Mouse (Mus musculus) naive thymus-derived CD4-positive, alpha-beta T cell, adult 2 months (primary cell): ENCODE measurements around the gene Nit2.
"Not testable (repeated sequence)": the region's sequence is repeated elsewhere in the genome, so short reads cannot be mapped to it uniquely, and the experiment has no call there.

Source experiments
- DNase-seq: peaks from one replicate; pipeline ENCODE4 v3.0.0-alpha.2; 2011; ENCODE audit warnings: low read depth

Nit2 gene

DNA sequence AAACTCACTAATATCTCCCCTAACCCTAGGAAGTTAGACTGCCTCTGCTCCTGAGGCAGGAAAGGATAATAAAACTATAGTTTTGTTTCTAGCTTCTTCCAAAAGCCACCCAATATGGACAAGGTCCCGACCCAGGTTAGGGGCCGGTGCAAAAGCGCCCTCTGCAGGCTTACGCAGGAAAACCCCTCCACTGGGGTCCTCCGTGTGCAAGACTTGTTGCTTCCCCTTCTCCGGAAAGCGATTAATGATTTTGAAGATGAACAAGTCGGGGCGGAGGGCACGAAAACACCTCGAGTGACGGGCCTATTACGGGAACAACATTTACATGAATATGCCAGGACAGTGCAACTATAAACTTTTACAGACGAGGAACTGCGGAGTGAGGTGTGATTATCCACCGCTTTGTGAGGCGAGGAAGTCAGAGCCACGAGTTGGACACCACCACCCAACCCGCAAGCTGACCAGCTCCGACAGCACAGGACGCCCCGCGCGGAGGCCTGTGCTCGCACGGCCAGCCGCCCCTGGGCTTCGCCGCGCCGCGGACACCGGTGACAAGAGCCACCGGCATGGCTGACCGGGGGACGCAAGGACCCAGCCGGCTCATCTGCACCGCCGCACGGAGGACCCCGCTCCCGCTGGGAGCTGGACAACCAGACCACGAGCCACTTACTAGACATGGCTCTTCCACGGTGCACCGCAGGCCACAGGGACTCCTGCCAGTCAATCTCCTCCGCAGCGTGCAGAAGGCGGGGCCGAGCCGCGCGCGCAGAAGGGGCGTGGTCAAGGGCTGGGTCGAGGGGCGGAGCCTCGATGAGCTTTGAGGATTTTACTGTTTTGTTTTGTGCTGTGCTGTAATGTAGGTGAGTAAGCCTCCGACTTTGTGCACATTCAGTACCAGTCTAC, at the start of gene Nit2:
TSS of gene Nit2 (minus strand) at position 731 of the 903 bp plus-strand sequence.
- peak; percentile 96 for DNase-seq

DNA sequence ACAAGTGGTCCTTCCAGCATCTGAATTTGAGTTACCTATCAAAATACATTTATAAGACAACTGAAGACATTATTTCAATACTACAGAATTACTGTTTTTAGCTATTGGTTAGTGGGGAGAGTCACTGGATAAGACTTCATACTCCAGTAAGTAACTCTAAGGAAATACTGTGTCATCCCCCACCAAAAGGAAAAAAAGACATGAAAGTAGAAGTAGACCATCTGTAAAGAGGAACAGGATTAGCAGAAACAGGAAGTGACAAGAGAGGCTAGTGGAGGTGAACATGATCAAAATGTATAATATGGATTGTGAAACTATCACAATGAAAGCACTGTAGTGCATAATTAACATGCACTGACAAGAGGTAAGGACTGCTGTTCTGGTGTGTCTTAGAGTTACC, 48.8 kb upstream of the Nit2 start:
- DNase-seq = no peak

DNA sequence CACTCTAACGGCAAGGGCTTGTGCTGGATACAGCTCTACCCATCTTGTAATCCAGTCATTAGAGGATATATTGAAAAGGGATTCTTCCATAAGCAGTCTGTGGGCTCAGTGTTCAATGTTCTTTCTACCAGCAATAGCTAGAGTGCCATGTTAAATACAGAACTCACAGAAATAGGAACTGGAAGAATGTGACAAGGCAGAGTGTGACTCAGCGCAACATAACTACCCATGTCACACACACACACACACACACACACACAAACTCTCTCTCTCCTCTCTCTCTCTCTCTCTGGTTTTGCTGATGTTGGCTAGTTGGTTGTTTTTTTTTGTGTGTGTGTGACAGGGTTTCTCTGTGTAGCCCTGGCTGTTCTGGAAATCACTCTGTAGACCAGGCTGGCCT, 43.9 kb upstream of the Nit2 start:
- DNase-seq = no peak

DNA sequence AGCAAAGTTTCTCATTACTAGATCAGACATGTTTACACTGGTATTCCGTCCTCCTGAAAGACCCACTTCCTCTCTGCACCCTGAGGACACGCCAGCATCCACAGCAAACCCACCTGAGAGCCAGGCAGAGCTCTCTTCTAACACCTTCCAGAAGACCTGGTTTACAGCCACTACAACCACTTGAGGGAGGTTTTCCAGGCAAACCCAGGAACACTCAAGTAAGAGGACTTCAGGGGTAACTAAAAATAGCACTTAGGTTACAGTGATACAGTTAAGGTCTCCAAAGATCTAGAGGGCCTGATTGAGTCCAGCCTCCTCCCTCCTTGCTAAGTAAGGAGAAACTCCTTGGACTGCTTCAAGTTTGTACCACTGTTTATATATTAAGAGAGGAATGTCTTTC, 41.2 kb upstream of the Nit2 start:
- no peak for DNase-seq

DNA sequence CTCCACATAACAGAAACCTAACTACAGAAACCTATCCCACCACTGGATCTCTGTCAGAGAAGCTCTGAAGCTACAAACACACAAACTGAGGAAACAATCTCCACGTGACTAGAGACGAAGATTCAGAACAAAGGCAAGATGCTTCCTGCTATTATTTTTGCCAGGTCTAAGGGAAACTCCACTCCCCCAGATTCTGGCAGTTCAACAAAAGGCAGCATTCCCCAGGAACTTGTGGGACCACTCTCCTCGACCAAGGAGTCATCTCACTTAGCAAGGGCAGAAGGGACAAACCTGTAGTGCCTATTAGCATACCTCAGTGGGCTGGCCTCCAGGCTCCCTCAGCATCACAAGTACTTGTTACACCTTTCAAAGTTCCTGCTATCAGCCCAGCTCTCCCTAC, 30.1 kb upstream of the Nit2 start:
- DNase-seq = no peak

DNA sequence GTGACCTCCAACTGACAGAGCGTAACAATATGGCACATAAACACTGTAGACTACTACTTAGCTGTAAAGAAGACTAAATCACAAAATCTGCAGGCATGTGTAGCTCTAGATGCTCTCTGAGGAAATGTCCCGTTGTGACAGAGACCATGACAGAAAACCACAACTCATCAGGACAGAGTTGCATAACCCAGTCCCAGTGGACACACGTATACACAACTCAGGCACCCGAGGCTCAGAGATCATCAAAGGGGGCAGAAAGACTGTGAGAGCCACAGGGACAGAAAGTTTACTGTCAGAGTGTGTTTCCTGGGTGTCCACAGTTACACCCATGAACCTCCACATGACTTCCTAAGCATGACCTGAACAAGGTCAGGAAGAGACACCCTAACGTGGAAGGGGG, 29.4 kb upstream of the Nit2 start:
- no peak for DNase-seq

DNA sequence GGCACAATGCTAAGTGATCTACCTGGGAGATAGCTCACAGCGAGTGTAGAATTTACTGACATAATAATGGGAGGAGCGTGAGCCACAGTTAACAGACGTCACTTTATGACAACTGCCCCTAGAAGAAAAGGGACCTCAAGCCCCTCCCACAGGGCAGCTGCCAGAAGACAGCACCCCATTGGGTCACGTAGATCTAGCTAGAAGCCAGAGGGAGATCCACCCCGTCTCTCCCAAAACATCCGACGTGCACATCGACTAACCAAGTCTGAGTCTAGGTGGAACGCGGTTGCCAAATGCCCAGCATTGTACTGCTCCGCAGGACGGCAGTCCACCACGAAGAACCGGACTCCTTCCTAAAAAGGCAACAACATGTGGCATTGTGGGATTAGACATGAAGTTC, 24.1 kb upstream of the Nit2 start:
- DNase-seq = no peak

DNA sequence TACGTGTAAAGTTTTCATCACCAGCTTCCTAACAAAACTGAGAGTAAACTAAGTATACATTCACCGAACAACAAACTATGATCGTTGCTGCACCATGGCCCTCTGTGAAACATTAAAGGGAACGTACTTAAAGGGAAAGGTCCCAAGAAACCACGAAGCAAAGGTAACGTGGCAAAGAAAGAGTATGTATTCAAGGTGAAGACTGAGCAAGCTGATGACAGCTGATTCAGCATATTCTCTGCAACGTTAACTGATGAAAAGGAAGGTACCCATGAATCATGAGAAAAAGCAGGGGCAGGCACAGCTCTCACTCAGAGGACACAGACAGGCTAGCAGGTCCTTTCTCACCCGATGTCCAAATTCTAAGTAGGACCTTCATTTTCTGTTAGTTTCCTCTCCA, 23.2 kb upstream of the Nit2 start:
- DNase-seq = no peak

DNA sequence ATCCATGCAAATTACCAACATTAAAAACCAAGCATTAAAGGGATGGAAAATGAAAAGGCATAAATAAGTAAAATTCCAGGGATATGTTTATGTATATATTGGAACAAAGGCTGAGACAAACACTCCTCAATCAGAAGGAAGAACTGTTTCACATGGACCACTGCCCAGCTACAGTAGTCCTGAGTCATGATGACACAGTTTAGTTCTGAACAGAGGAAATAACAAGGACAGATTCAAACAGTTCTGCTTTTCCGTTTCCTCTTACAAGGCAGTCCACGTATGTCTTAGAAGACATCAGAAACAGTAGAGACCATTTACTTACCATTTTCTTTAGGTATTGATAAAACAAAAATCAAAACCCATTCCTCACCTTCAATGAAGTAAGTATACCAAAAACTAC, 22.4 kb upstream of the Nit2 start:
- DNase-seq = no peak

DNA sequence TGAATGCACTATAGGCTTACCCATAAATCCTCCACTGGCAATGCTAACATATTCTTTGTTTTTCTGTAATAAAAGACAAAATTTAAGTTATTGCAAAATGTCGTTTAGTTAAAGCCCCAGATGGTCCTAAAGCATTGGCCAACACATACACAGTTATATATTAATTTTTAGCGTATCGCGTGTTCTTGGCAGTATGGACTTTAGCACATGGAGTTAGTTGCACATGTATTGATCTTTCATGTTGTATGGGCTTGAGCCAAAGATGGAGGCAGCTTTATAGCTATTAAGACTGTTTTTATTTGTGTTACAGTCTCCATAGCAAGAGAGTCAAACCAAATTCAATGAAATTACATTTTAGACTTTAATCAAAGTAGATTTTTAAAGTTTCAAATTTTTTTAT, 19.5 kb upstream of the Nit2 start:
- DNase-seq = no peak

DNA sequence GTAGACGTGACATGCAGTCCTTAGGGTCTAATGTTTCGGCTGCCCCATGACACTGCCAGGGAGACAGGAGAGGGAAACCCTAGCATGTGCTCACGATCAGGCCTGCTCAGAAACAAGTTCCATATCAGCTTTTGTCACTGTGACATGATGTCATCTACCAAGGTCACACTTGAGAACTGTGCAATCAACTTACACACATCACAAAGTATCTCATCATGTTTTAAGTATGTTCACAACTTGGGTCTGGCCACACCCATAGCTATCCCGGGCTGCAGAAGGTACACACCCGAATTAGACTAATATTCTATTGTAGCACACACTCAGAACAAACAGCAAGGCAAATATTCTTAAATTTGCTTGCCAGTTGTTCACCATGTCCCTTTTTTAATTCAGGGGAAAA, 14.9 kb upstream of the Nit2 start:
- no peak for DNase-seq

DNA sequence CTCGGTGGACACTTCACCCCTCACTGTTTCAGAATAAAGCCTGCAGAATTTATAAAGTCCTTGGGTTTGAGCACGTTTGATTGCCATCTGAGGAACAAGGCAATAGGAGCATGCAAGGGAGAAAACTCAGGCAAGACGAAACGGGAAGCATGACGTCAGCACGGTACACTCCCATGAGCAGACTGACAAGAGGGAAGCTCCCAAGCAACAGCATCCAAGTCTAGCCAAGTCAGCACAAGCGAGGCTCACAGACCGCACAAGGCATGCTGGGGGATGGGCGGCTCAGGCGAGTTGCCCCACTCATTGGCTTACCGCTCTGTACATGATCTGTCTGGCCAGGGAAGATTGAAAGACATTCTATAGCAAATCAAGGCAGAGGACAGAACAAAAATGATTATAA, 14.0 kb upstream of the Nit2 start:
- no peak for DNase-seq

DNA sequence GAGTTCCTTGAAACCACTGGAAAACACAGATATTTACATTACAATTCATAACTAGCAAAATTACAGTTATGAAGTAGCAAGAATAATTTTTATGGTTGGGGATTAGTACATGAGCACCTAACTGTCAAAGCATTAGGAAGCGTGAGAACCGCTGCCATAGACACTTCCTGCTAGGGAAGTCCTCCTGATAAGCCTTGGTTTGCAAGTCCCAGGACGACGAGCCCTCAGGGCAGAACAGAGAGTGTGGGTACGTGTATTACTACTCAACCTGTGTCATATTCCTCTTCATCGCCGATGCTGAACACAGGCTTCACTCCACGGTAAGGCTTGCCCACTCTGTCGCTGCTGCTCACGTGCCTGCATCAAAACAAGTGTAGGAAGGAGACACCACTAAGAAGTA, 10.5 kb upstream of the Nit2 start:
- no peak for DNase-seq

DNA sequence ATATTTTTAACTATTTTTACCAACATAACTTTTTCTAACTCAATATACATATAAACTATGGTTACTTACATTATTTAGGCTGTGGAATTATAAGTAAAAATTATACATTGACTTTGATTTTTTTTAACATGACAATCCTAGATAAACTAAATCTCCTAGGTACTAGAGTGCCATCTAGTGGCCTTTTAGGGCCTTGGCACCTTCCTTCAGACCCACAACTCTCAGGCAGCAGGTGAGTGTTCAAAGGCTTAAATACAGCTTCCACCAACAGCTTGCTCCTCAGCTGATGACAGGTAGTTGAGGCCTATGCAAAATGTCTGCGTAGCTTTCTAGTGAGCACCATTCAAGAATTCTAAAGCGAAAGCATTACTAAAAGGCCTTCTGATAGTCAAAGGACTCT, 10.1 kb upstream of the Nit2 start:
- DNase-seq = peak; percentile 76

DNA sequence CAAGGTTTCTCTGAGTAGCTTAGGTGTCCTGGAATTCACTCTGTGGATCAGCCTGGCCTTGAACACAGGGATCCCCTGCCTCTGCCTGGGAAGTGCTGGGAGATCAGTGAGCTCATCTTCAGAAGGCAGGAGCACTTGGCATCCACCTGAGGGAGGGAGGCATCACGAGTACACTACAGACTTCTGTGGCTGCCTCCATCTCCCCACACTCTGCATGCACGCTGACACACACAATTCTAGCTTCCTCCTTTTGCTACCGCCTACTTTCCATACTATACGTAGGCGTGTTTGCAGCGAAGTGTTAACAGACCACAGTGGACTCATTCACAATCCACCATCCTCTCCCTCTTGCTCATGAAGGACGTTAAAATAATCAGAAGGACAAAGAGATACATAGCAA, 9.1 kb upstream of the Nit2 start:
- no peak for DNase-seq

DNA sequence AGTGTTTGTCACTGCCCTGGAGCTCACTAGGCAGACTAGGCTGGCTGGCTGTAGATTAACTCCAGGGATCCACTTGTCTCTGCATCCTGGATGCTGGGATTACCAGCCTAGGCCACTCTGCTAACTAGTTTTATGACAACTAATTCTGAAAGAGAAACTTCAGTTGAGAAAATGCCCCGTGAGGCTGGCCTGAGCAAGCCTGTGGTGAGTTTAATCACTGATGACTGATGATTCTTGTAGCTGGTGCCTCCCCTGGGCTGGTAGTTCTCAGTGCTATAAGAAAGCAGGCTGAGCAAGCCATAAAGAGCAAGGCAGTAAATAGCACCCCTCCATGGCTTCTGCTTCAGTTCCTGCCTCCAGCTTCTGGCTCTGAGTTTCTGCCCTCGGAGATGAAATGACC, 8.6 kb upstream of the Nit2 start:
- no peak for DNase-seq

DNA sequence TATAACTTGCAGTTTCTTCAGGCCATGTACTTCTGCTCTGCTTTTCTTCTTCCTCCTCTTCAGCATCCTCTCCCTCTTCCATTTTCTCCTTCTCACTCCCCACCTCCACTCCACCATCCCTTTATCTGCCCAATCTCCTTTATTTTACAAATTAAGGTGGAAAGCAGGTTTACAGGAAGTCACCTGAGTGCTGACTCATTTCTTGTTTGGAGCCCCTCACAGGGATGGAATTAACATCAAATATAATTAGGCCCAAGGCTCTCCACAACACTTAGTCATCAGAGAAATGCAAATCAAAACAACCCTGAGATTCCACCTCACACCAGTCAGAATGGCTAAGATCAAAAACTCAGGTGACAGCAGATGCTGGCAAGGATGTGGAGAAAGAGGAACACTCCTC, 7.3 kb upstream of the Nit2 start:
- DNase-seq = not testable (repeated sequence)

DNA sequence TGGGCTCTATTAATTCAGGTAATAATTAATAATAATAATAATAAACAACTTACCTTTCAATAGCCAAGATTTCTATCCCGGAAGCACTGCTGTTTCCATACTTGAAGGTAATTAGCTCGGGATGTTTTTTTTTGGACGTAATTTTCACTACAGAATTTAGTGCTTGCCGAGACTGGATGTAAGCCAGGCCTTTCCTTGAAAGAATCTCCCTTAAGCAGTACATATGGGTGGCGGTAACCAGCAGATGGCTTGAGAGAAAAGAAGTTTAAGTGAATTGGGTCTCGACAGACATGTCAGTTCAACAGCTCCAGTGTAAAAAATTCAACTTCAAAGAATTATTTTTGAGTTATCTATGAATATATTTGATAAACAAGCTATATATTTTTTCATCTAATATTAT, 4.4 kb upstream of the Nit2 start:
- DNase-seq = no peak

DNA sequence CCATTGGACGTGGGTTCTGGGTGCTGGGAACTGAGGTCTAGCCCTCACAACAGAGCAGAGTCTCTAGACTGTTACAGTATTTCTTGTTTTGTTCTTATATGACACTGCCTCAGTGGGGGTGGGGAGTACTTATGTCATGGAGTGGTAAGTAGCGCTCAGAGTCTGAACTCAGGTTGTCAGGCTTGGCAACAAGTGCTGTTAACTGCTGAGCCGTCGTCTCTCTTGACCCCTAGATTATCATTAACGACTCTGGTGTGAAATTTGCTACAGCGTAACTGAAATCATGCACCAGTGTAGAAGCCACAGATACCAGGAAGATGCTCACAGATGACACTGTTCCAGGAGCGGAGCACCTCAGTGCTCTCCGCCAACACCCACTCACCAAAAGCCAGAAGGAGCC, 4.0 kb upstream of the Nit2 start:
- no peak for DNase-seq

DNA sequence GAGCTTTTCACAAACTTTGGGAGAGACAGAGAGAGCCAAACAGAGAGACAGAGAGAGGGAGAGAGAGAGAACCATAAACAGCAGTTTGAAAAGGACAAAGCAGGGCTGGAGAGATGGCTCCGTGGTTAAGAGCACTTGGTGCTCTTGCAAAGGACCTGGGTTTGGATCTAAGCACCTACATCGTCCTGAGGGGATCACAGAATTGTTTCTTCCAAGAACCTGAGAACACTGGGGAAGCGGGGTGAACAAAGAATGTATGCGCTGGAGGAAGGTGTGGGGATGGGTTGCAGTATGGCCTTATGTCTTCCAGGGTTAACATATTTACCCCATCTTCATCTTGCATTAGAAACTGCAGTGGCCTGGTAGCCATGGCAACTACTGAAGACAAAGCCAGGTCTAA, 1.1 kb upstream of the Nit2 start:
- no peak for DNase-seq

DNA sequence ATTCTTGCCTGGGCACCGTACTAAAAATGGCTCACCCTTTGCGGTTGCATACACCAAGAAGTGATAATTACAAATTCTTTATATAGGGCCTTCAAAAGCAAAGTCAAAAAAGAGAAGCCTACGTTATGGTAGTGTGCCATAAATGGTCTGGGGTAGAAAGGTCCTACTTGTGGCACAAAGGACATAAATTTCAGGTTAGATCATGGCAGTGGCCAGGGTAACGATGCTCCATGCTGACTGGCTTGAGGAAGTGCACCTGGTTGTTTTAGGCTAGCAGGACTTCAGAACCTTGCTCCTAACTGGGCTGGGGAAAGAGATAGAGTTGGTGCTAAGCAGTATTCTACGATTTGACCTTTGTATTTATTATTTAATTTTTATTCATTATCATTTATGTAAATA, 372 bp upstream of the Nit2 start:
- no peak for DNase-seq

DNA sequence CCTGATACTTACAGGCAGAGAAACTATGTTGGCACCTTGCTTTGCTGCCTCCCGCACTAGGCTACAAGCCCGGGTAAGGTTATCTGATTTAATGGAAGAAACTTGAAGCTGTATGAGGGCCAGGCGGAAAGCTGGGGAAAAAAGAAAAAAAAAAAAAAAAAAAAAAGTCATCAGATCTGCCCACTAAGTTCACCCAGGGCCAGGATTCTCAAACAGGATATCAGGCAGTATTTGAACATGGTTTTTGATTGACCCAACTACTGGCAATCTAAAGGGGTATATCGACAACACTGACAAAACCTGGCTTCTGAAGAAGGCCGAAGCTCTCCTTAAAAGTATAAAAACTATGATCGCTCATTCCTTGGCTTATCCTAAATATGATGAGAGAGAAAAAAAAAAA, 1.1 kb downstream of the Nit2 start:
- DNase-seq = no peak

DNA sequence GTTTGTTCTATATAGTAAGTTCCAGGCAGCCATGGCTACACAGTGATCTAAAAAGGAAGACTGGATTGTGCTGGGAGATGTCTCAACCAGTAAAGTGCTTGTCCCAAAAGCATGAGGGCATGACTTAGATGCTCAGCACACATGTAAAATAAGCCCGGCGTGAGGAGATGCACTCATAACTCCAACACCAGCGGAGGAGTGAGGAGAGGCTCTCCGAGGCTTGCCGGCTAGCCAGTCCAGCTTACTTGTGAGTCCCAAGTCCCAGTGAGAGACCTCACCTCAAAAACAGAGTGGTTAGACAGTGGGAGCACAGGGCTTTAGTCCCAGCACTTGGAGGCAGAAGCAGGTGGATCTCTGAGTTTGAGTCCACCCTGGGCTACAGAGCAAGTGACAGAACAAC, 2.0 kb downstream of the Nit2 start:
- no peak for DNase-seq

DNA sequence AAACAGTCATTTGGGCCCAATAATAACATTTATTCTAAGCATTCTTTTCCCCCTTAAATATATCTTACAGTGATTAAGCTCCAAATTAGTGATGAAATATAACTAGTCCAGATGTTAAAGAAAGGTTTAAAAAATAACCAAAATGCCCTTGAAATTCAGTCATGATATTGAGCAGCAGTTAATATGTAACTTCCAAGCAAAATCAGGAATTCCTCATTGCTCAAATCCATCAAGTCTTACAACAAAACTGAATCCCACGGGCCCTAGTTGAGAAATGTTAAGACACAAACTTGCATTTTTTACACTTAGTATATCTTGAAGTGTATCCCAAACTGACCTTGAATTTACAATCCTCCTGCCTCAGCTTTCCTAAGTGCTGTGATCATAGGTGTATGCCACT, 3.4 kb downstream of the Nit2 start:
- DNase-seq = no peak
